Mouse (Mus musculus) left cerebral cortex, postnatal 25 days (tissue): ENCODE results near the gene Prex1. TPM values are rescaled to one million over a fixed set of nuclear protein-coding genes. Genes with fewer than 3 reads are reported as not detected.

Experiments used
- DNase-seq, 2 experiments: peaks; one replicate each; pipeline ENCODE4 v3.0.0; 2022; ENCODE audit warnings: low spot score in 2 of 2, mixed read lengths in 1 of 2
- intact Hi-C: fragments of 180-260 bp; cut with DNase I; formaldehyde crosslinking; loops from one replicate; pipeline ENCODE4 v1.15.1; 2025
- total RNA-seq, 2 experiments: library from RNA; stranded (reverse); gene quantifications; 2 replicates each; pipeline ENCODE4 v1.2.3; 2021

The Prex1 gene
- total RNA-seq, 2 experiments from 2014 or later, result 115 to 120 TPM

GRCm38 (mm10) chr2:166728261-166728680 lies 14.6 kb upstream of the Prex1 start:
- DNase-seq, result no peak
- intact Hi-C loops, result loop anchor here (5.0 kb wide), 2 partner anchors 54 to 86 kb away; no protein-coding TSS in a partner anchor

GRCm38 (mm10) chr2:166727790-166728189 lies 14.2 kb upstream of the Prex1 start:
- intact Hi-C loops, result loop anchor here (5.0 kb wide), 2 partner anchors 55 to 85 kb away; no protein-coding TSS in a partner anchor
- peak; percentile 76 to 96 for DNase-seq

- DNase-seq, result peak; percentile 38 to 67
- intact Hi-C loops, result loop anchor here (5.0 kb wide), 2 partner anchors 55 to 85 kb away; no protein-coding TSS in a partner anchor
Observed at GRCm38 (mm10) chr2:166726891-166727290, 13.3 kb upstream of the Prex1 start.

- intact Hi-C loops, result no loop called here
- DNase-seq, result no peak
Observed at GRCm38 (mm10) chr2:166720416-166720815, 6.8 kb upstream of the Prex1 start.

- intact Hi-C loops, result no loop called here
Observed at GRCm38 (mm10) chr2:166719930-166720305, 6.3 kb upstream of the Prex1 start.

GRCm38 (mm10) chr2:166719301-166719929 lies 5.8 kb upstream of the Prex1 start:
- no peak for DNase-seq
- intact Hi-C loops, result no loop called here

More at GRCm38 (mm10) chr2:166719930-166720305, 6.3 kb upstream of the Prex1 start:
- DNase-seq, result no peak

GRCm38 (mm10) chr2:166716067-166716466 lies 2.4 kb upstream of the Prex1 start:
- no peak for DNase-seq
- intact Hi-C loops, result no loop called here

- DNase-seq, result no peak
- intact Hi-C loops, result loop anchor here (5.0 kb wide), 2 partner anchors 68 to 107 kb away; no protein-coding TSS in a partner anchor
Observed at GRCm38 (mm10) chr2:166714427-166714699, 731 bp upstream of the Prex1 start.

- intact Hi-C loops, result loop anchor here (2.0 to 5.0 kb wide), 4 partner anchors 48 to 106 kb away; no protein-coding TSS in a partner anchor
- DNase-seq, result peak; percentile 73 to 75
Observed at GRCm38 (mm10) chr2:166712801-166713689, 587 bp downstream of the Prex1 start.

- no peak for DNase-seq
- intact Hi-C loops, result loop anchor here (2.0 to 5.0 kb wide), 4 partner anchors 48 to 105 kb away; no protein-coding TSS in a partner anchor
Observed at GRCm38 (mm10) chr2:166712310-166712709, 1.3 kb downstream of the Prex1 start.

- no peak for DNase-seq
- intact Hi-C loops, result loop anchor here (2.0 to 5.0 kb wide), 4 partner anchors 47 to 104 kb away; no protein-coding TSS in a partner anchor
Observed at GRCm38 (mm10) chr2:166711681-166712132, 1.9 kb downstream of the Prex1 start.

- intact Hi-C loops, result loop anchor here (5.0 kb wide), 2 partner anchors 72 to 103 kb away; no protein-coding TSS in a partner anchor
- no peak for DNase-seq
Observed at GRCm38 (mm10) chr2:166709883-166710282, 3.7 kb downstream of the Prex1 start.

GRCm38 (mm10) chr2:166708304-166708703 lies 5.3 kb downstream of the Prex1 start:
- no peak for DNase-seq
- intact Hi-C loops, result no loop called here

GRCm38 (mm10) chr2:166706526-166706925 lies 7.1 kb downstream of the Prex1 start:
- intact Hi-C loops, result no loop called here
- no peak for DNase-seq

- intact Hi-C loops, result no loop called here
- no peak for DNase-seq
Observed at GRCm38 (mm10) chr2:166703491-166703890, 10.1 kb downstream of the Prex1 start.

GRCm38 (mm10) chr2:166702113-166702445 lies 11.6 kb downstream of the Prex1 start:
- intact Hi-C loops, result no loop called here
- DNase-seq, result no peak

GRCm38 (mm10) chr2:166701248-166702112 lies 12.2 kb downstream of the Prex1 start:
- intact Hi-C loops, result no loop called here
- DNase-seq, result no peak

GRCm38 (mm10) chr2:166700732-166701131 lies 12.9 kb downstream of the Prex1 start:
- DNase-seq, result peak; percentile 70 to 90
- intact Hi-C loops, result no loop called here

- no peak for DNase-seq
- intact Hi-C loops, result no loop called here
Observed at GRCm38 (mm10) chr2:166700116-166700515, 13.5 kb downstream of the Prex1 start.

GRCm38 (mm10) chr2:166699552-166699951 lies 14.1 kb downstream of the Prex1 start:
- intact Hi-C loops, result no loop called here
- no peak for DNase-seq
